Mouse (Mus musculus): ENCODE measurements around the gene Syne2. TPM values are rescaled to one million over a fixed set of nuclear protein-coding genes. Genes with fewer than 3 reads are reported as not detected.

Gene Syne2
- polyA plus RNA-seq (2012; rRNA removed) = 74.7 and 91.4 TPM in 2 replicates

GRCm38 (mm10) chr12:75817959-75818452 lies at the start of gene Syne2:
Gene Syne2, plus strand, starts transcription at chr12:75818134.

Other genes starting within 250 kb of the Syne2 start
- 37.1 and 39.6 TPM in 2 replicates for gene Ppp2r5e, start 221.9 kb upstream of the Syne2 start, polyA plus RNA-seq (2012; rRNA removed)
- gene Wdr89, start 148.6 kb upstream of the Syne2 start, polyA plus RNA-seq (2012; rRNA removed) = 5.0 and 5.5 TPM in 2 replicates
- gene Sgpp1, start 82.4 kb upstream of the Syne2 start, polyA plus RNA-seq (2012; rRNA removed) = 11.9 and 12.5 TPM in 2 replicates

Data from central nervous system, embryonic 14 days (tissue).